Mouse (Mus musculus) neural tube, embryonic 11.5 days (tissue): ENCODE measurements around the gene Rtp1. TPM values are rescaled to one million over a fixed set of nuclear protein-coding genes. Genes with fewer than 3 reads are reported as not detected.
A peak's percentile ranks its signal among the peaks of the same experiment; 100 is the strongest.

Experiments used
- ATAC-seq: fragments of 200-750 bp; cut with Nextera tagmentation; 2 replicates; pipeline ENCODE4 v1.8.0; 2017; ENCODE audit warnings: moderate number of reproducible peaks, mild to moderate bottlenecking, moderate TSS enrichment, moderate library complexity; ENCODE audit not compliant: insufficient read depth, low FRiP score, low TSS enrichment
- DNase-seq: peaks from one replicate; pipeline ENCODE4 v3.0.0-alpha.2; 2015; ENCODE audit warnings: low spot score
- H3K27ac ChIP-seq: fragments of 300-500 bp; sonication (generic); 2 replicates; pipeline ENCODE4 v1.5.1; 2014; ENCODE audit warnings: low read depth, mild to moderate bottlenecking, low read length
- H3K27me3 ChIP-seq: fragments of 300-500 bp; sonication (generic); 2 replicates; pipeline ENCODE4 v1.6.1; 2014; ENCODE audit warnings: mild to moderate bottlenecking, low read length, mixed read lengths; ENCODE audit not compliant: control insufficient read depth, insufficient read depth
- H3K36me3 ChIP-seq: fragments of 300-500 bp; sonication (generic); 2 replicates; pipeline ENCODE4 v1.6.1; 2014; ENCODE audit warnings: mild to moderate bottlenecking, low read length, moderate library complexity, mixed read lengths; ENCODE audit not compliant: control insufficient read depth, insufficient read depth
- H3K4me1 ChIP-seq: fragments of 300-500 bp; sonication (generic); 2 replicates; pipeline ENCODE4 v1.6.1; 2014; ENCODE audit warnings: low read length, mixed read lengths; ENCODE audit not compliant: control insufficient read depth, insufficient read depth
- H3K4me2 ChIP-seq: fragments of 300-500 bp; sonication (generic); 2 replicates; pipeline ENCODE4 v1.6.1; 2014; ENCODE audit warnings: low read depth, mild to moderate bottlenecking, moderate library complexity
- H3K4me3 ChIP-seq: fragments of 300-500 bp; sonication (generic); 2 replicates; pipeline ENCODE4 v1.5.1; 2014; ENCODE audit warnings: low read depth, low read length
- H3K9ac ChIP-seq: fragments of 300-500 bp; sonication (generic); 2 replicates; pipeline ENCODE4 v1.6.1; 2014; ENCODE audit warnings: mild to moderate bottlenecking, low read length
- H3K9me3 ChIP-seq: fragments of 300-500 bp; sonication (generic); 2 replicates; pipeline ENCODE4 v1.6.1; 2016; ENCODE audit warnings: low read length; ENCODE audit not compliant: control insufficient read depth
- WGBS: fragments of 180-500 bp; shearing (Covaris S2); extraction: QIAGEN DNeasy Blood & Tissue Kit; methylation state at CpG from one replicate; pipeline ENCODE4 v1.1.7; 2014; 5-methylcytosine and 5-hydroxymethylcytosine counted together
- polyA plus RNA-seq: library from polyadenylated mRNA; unstranded; fragments of >200 nt; fragmentation: Nextera tagmentation; extraction: Ambion mirVana; gene quantifications from 2 replicates; pipeline ENCODE4 v1.2.1, GENCODE M21; 2014

The Rtp1 gene
- polyA plus RNA-seq = not detected in 2 replicates

GRCm38 (mm10) chr16:23428647-23429319 lies at the start of gene Rtp1:
TSS of gene Rtp1 (plus strand) at chr16:23429133.
- ATAC-seq (no peak), DNase-seq (no peak)
- Histone ChIP-seq H3K4me3 (no peak within 1 kb of the TSS), H3K36me3 (no peaks in the 10 kb centered on the region), H3K4me1 (no peaks in the 10 kb centered on the region), H3K27me3 (no peaks in the 10 kb centered on the region), H3K9me3 (no peaks in the 10 kb centered on the region), H3K4me2 (no peak within 1 kb of the TSS), H3K27ac (no peak within 1 kb of the TSS), H3K9ac (no peak within 1 kb of the TSS)
- 87% methylated on average over 7 of the region's 7 CpGs for WGBS

DNA sequence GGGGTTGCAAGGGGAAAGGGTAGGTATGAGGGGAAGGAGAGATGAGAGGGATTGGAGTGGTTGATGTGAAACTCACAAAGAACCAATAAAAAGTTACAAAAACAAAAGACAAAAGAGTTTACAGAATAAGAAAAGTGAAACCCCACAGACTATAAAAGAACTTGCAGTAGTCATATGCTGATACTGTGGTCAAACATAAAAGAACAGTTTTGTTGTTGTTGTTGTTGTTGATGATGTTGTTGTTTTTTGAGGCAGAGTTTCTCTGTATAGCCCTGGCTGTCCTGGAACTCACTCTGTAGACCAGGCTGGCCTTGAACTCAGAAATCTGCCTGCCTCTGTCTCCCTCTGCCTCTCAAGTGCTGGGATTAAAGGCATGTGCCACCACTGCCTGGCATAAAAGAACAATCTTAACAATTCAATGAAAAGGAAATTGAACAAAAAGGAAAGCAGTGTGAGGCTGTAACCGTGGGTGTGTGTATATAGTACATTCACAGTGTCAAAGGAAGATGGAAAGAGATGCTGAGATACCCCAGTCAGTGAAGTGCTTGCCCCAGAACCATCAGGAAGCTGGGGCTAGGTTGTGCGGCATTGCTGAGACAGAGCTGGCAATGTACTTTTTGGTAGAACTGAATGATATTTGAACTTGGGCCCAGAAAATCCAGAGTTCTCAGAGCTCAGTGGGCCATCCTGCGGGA lies 49.2 kb upstream of the Rtp1 start:
- no peak for ATAC-seq
- no peak overlapping the region for H3K4me3 ChIP-seq
- H3K36me3 ChIP-seq = no peaks in the 10 kb centered on the region
- no peak overlapping the region for H3K27ac ChIP-seq
- H3K9ac ChIP-seq = no peak overlapping the region
- 81% methylated on average over 3 of the region's 3 CpGs for WGBS
- no peaks in the 10 kb centered on the region for H3K9me3 ChIP-seq
- H3K4me2 ChIP-seq = no peak overlapping the region
- no peaks in the 10 kb centered on the region for H3K27me3 ChIP-seq
- no peak for DNase-seq
- no peaks in the 10 kb centered on the region for H3K4me1 ChIP-seq

DNA sequence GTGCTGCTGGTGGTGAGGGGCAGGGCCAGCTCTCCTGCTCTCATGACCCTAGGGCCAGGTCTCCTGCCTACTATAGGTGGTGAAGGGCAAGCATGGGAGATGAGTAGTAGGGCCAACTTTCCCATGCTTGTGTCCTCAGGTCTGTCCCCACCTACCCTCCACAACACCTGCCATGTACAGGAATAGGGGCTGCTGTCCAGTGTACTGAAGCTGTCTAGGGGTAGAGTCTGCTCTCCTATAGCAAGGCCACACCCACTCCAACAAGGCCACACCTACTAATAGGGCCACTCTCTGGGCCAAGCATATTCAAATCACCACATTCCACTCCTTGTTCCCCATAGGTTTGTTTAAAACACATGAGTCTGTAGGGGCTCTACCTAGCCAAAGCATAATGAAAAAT lies 44.6 kb upstream of the Rtp1 start:
- Histone ChIP-seq H3K36me3 (no peaks in the 10 kb centered on the region), H3K27me3 (no peaks in the 10 kb centered on the region), H3K4me1 (no peaks in the 10 kb centered on the region), H3K9me3 (no peaks in the 10 kb centered on the region), H3K9ac (no peak overlapping the region), H3K27ac (no peak overlapping the region), H3K4me2 (no peak overlapping the region), H3K4me3 (no peak overlapping the region)
- DNase-seq (no peak), ATAC-seq (no peak)

DNA sequence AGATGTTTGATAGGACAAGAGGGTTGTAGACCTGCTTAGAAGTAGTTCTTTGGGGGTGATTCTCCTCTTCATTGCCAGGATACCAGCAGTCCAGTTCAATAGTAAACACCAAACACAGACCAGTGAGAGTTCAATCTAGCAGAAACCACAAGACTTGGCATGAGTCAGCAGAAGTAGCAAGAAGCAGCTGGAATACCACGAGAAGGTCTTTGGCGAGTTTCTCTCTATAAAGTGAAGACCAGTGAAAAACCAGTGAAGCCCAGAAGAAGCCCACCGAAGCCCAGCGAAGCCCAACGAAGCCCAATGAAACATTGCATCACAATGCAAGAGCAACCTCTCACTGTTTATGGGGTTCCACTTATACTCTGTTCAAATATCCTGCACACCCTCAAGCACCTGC lies 31.0 kb upstream of the Rtp1 start:
- Histone ChIP-seq H3K4me1 (no peaks in the 10 kb centered on the region), H3K4me3 (no peak overlapping the region), H3K9me3 (no peaks in the 10 kb centered on the region), H3K36me3 (no peaks in the 10 kb centered on the region), H3K9ac (no peak overlapping the region), H3K27ac (no peak overlapping the region), H3K27me3 (no peaks in the 10 kb centered on the region), H3K4me2 (no peak overlapping the region)
- ATAC-seq (no peak), DNase-seq (no peak)
- WGBS = 90% methylated on average over 5 of the region's 5 CpGs

GRCm38 (mm10) chr16:23401463-23401862 lies 27.5 kb upstream of the Rtp1 start:
- ATAC-seq = no peak
- no peak overlapping the region for H3K4me3 ChIP-seq
- no peaks in the 10 kb centered on the region for H3K9me3 ChIP-seq
- no peaks in the 10 kb centered on the region for H3K36me3 ChIP-seq
- no peaks in the 10 kb centered on the region for H3K27me3 ChIP-seq
- no peak overlapping the region for H3K9ac ChIP-seq
- no peak overlapping the region for H3K27ac ChIP-seq
- DNase-seq = no peak
- no peaks in the 10 kb centered on the region for H3K4me1 ChIP-seq
- WGBS = 79% methylated on average over 4 of the region's 4 CpGs
- H3K4me2 ChIP-seq = no peak overlapping the region

- no peak for DNase-seq
- H3K36me3 ChIP-seq = no peaks in the 10 kb centered on the region
- H3K4me1 ChIP-seq = no peaks in the 10 kb centered on the region
- H3K4me2 ChIP-seq = no peak overlapping the region
- H3K9me3 ChIP-seq = no peaks in the 10 kb centered on the region
- whole genome bisulfite sequencing = 61% methylated on average over 3 of the region's 3 CpGs
- no peaks in the 10 kb centered on the region for H3K27me3 ChIP-seq
- no peak for ATAC-seq
- no peak overlapping the region for H3K27ac ChIP-seq
- no peak overlapping the region for H3K9ac ChIP-seq
- H3K4me3 ChIP-seq = no peak overlapping the region
These were observed 27.0 kb upstream of the Rtp1 start for GRCm38 (mm10) chr16:23401959-23402358.

- WGBS = 57% methylated on average over 8 of the region's 8 CpGs
- H3K27ac ChIP-seq = no peak overlapping the region
- no peaks in the 10 kb centered on the region for H3K4me1 ChIP-seq
- H3K27me3 ChIP-seq = no peaks in the 10 kb centered on the region
- H3K9me3 ChIP-seq = no peaks in the 10 kb centered on the region
- no peak for ATAC-seq
- DNase-seq = peak; percentile 76
- no peaks in the 10 kb centered on the region for H3K36me3 ChIP-seq
- no peak overlapping the region for H3K4me3 ChIP-seq
- no peak overlapping the region for H3K4me2 ChIP-seq
- no peak overlapping the region for H3K9ac ChIP-seq
These were observed 25.8 kb upstream of the Rtp1 start for GRCm38 (mm10) chr16:23403008-23403755.

DNA sequence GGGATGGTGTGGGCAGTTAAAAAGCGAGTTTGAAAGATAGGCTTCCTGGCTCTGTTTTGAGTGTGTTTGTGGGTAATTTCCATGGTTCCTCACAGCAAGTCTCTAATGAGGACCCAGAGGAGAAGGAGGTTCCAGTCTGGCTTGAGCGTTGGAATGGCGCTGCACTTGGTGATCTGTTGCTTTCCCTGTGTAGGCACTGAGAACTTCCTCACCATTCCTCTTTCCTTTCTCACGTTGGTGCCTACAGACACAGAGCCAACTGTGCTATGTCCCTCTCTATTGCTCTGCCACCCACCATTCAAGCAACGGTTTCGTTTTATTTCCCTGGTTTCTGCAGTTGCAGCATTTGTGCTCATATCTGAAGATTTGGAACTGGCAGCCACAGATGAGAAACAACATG lies 16.0 kb upstream of the Rtp1 start:
- 77% methylated on average over 6 of the region's 6 CpGs for WGBS

More for the DNA sequence above, 16.0 kb upstream of the Rtp1 start:
- Histone ChIP-seq H3K9me3 (no peaks in the 10 kb centered on the region), H3K4me3 (no peak overlapping the region), H3K4me1 (no peaks in the 10 kb centered on the region; the same call in 1 of the 2 replicates), H3K27ac (no peak overlapping the region), H3K9ac (no peak overlapping the region), H3K36me3 (no peaks in the 10 kb centered on the region), H3K27me3 (no peaks in the 10 kb centered on the region), H3K4me2 (no peak overlapping the region)
- ATAC-seq = no peak
- no peak for DNase-seq
